Mouse (Mus musculus): ENCODE measurements around the gene F2. TPM values are rescaled to one million over a fixed set of nuclear protein-coding genes. Genes with fewer than 3 reads are reported as not detected.

Gene F2
- polyA plus RNA-seq, 1 experiment from 2014 or later, result 1.1 TPM

- Histone ChIP-seq H3K4me1 (no peaks in the 10 kb centered on the region), H3K9ac (no peak overlapping the region), H3K9me3 (no peaks in the 10 kb centered on the region), H3K4me3 (no peak overlapping the region), H3K27me3 (no peaks in the 10 kb centered on the region), H3K4me2 (replicated peaks) (no peak overlapping the region), H3K36me3 (peaks cover 96% of the 10 kb centered on the region), H3K27ac (no peak overlapping the region)
- no peak for ATAC-seq (ENCODE audit: low FRiP score, low read depth)
- WGBS, result 91% methylated on average over 8 of the region's 8 CpGs
Observed at GRCm38 (mm10) chr2:91659657-91660056, 23.4 kb upstream of the F2 start.

- no peaks in the 10 kb centered on the region for H3K4me1 ChIP-seq
- 66% methylated on average over 8 of the region's 8 CpGs for WGBS
- H3K27me3 ChIP-seq, result no peaks in the 10 kb centered on the region
- no peak overlapping the region for H3K4me2 ChIP-seq (replicated peaks)
- no peaks in the 10 kb centered on the region for H3K9me3 ChIP-seq
- H3K4me3 ChIP-seq, result no peak overlapping the region
- H3K27ac ChIP-seq, result no peak overlapping the region
- no peak overlapping the region for H3K9ac ChIP-seq
- no peak for ATAC-seq (ENCODE audit: low FRiP score, low read depth)
- H3K36me3 ChIP-seq, result peaks cover 84% of the 10 kb centered on the region
Observed at GRCm38 (mm10) chr2:91656774-91657173, 20.6 kb upstream of the F2 start.

GRCm38 (mm10) chr2:91655827-91656226, 19.6 kb upstream of the F2 start:
- no peaks in the 10 kb centered on the region for H3K9me3 ChIP-seq
- 63% methylated on average over 6 of the region's 6 CpGs for WGBS
- H3K36me3 ChIP-seq, result peaks cover 77% of the 10 kb centered on the region

GRCm38 (mm10) chr2:91655388-91655787, 19.2 kb upstream of the F2 start:
- Histone ChIP-seq H3K27me3 (no peaks in the 10 kb centered on the region), H3K36me3 (peaks cover 75% of the 10 kb centered on the region), H3K27ac (no peak overlapping the region), H3K9ac (no peak overlapping the region), H3K4me1 (peaks cover 8% of the 10 kb centered on the region), H3K4me3 (no peak overlapping the region), H3K9me3 (no peaks in the 10 kb centered on the region), H3K4me2 (replicated peaks) (no peak overlapping the region)
- no peak for ATAC-seq (ENCODE audit: low FRiP score, low read depth)
- 90% methylated on average over 5 of the region's 5 CpGs for WGBS

More at GRCm38 (mm10) chr2:91655827-91656226, 19.6 kb upstream of the F2 start:
- ATAC-seq (ENCODE audit: low FRiP score, low read depth), result no peak
- Histone ChIP-seq H3K4me1 (peaks cover 4% of the 10 kb centered on the region), H3K9ac (no peak overlapping the region), H3K4me2 (replicated peaks) (no peak overlapping the region), H3K27me3 (no peaks in the 10 kb centered on the region), H3K4me3 (no peak overlapping the region), H3K27ac (no peak overlapping the region)

GRCm38 (mm10) chr2:91652863-91653262, 16.6 kb upstream of the F2 start:
- Histone ChIP-seq H3K36me3 (peaks cover 52% of the 10 kb centered on the region), H3K27me3 (no peaks in the 10 kb centered on the region), H3K9me3 (no peaks in the 10 kb centered on the region), H3K4me3 (no peak overlapping the region), H3K4me1 (peaks cover 17% of the 10 kb centered on the region), H3K9ac (0 out of 2 replicates have a peak overlapping the region, but pooled peaks have one; percentile 4), H3K27ac (no peak overlapping the region), H3K4me2 (replicated peaks) (no peak overlapping the region)
- 57% methylated on average over 6 of the region's 6 CpGs for WGBS
- ATAC-seq (ENCODE audit: low FRiP score, low read depth), result no peak

- H3K4me1 ChIP-seq, result peaks cover 17% of the 10 kb centered on the region
- 90% methylated on average over 14 of the region's 14 CpGs for whole genome bisulfite sequencing
- no peak overlapping the region for H3K4me2 ChIP-seq (replicated peaks)
- H3K4me3 ChIP-seq, result no peak overlapping the region
- no peak for ATAC-seq (ENCODE audit: low FRiP score, low read depth)
- peaks cover 52% of the 10 kb centered on the region for H3K36me3 ChIP-seq
- H3K27ac ChIP-seq, result no peak overlapping the region
- H3K9me3 ChIP-seq, result no peaks in the 10 kb centered on the region
- H3K9ac ChIP-seq, result 0 out of 2 replicates have a peak overlapping the region, but pooled peaks have one; percentile 35
- no peaks in the 10 kb centered on the region for H3K27me3 ChIP-seq
Observed at GRCm38 (mm10) chr2:91651458-91652258, 15.4 kb upstream of the F2 start.

GRCm38 (mm10) chr2:91650360-91650995, 14.3 kb upstream of the F2 start:
- H3K36me3 ChIP-seq, result peaks cover 53% of the 10 kb centered on the region
- 13% methylated on average over 16 of the region's 16 CpGs for WGBS
- ATAC-seq (ENCODE audit: low FRiP score, low read depth), result peak; percentile 64
- peak overlapping the region; percentile 67 for H3K27ac ChIP-seq
- peak overlapping the region; percentile 95 for H3K4me3 ChIP-seq
- no peaks in the 10 kb centered on the region for H3K27me3 ChIP-seq
- H3K4me2 ChIP-seq (replicated peaks), result peak overlapping the region; percentile 96
- peaks cover 17% of the 10 kb centered on the region for H3K4me1 ChIP-seq
- peak overlapping the region; percentile 80 for H3K9ac ChIP-seq
- no peaks in the 10 kb centered on the region for H3K9me3 ChIP-seq

GRCm38 (mm10) chr2:91649553-91650359, 13.5 kb upstream of the F2 start, which contains the start of the genes Zfp408 and Arhgap1:
Gene Zfp408 (minus strand): TSS chr2:91649791.
Gene Arhgap1 (plus strand): TSS chr2:91649860.
- H3K4me2 ChIP-seq (replicated peaks), result peak within 1 kb of the TSS; percentile 96
- H3K36me3 ChIP-seq, result peaks cover 53% of the 10 kb centered on the region
- H3K9me3 ChIP-seq, result no peaks in the 10 kb centered on the region
- under 1% methylated on average over 44 of the region's 44 CpGs for WGBS
- H3K4me3 ChIP-seq, result peak within 1 kb of the TSS; percentile 95
- peak within 1 kb of the TSS; percentile 90 for H3K27ac ChIP-seq
- peaks cover 17% of the 10 kb centered on the region for H3K4me1 ChIP-seq
- no peaks in the 10 kb centered on the region for H3K27me3 ChIP-seq
- ATAC-seq (ENCODE audit: low FRiP score, low read depth), result peak; percentile 94
- H3K9ac ChIP-seq, result peak within 1 kb of the TSS; percentile 97

- 5% methylated on average over 15 of the region's 15 CpGs for WGBS
- H3K36me3 ChIP-seq, result peaks cover 53% of the 10 kb centered on the region
- 0 out of 2 replicates have a peak, but pooled peaks have one; percentile 0 for ATAC-seq (ENCODE audit: low FRiP score, low read depth)
Observed at GRCm38 (mm10) chr2:91649152-91649551, 12.9 kb upstream of the F2 start.

GRCm38 (mm10) chr2:91646733-91647132, 10.5 kb upstream of the F2 start:
- ATAC-seq (ENCODE audit: low FRiP score, low read depth), result no peak
- Histone ChIP-seq H3K27me3 (no peaks in the 10 kb centered on the region), H3K9me3 (no peaks in the 10 kb centered on the region), H3K9ac (no peak overlapping the region), H3K4me2 (replicated peaks) (no peak overlapping the region), H3K27ac (no peak overlapping the region), H3K36me3 (peaks cover 64% of the 10 kb centered on the region), H3K4me3 (no peak overlapping the region), H3K4me1 (peaks cover 17% of the 10 kb centered on the region)
- 17% methylated on average over 1 of the region's 1 CpGs for WGBS

More at GRCm38 (mm10) chr2:91649152-91649551, 12.9 kb upstream of the F2 start:
- H3K4me3 ChIP-seq, result peak overlapping the region; percentile 95
- no peaks in the 10 kb centered on the region for H3K27me3 ChIP-seq
- H3K9me3 ChIP-seq, result no peaks in the 10 kb centered on the region
- peak overlapping the region; percentile 96 for H3K4me2 ChIP-seq (replicated peaks)
- H3K27ac ChIP-seq, result peak overlapping the region; percentile 90; the same call in 1 of the 2 replicates
- H3K9ac ChIP-seq, result peak overlapping the region; percentile 97
- H3K4me1 ChIP-seq, result peaks cover 17% of the 10 kb centered on the region

GRCm38 (mm10) chr2:91645811-91646210, 9.6 kb upstream of the F2 start:
- H3K9me3 ChIP-seq, result no peaks in the 10 kb centered on the region
- H3K4me1 ChIP-seq, result peaks cover 14% of the 10 kb centered on the region
- WGBS, result 93% methylated on average over 11 of the region's 11 CpGs
- H3K4me3 ChIP-seq, result no peak overlapping the region
- no peak overlapping the region for H3K27ac ChIP-seq
- peaks cover 63% of the 10 kb centered on the region for H3K36me3 ChIP-seq
- no peaks in the 10 kb centered on the region for H3K27me3 ChIP-seq
- H3K4me2 ChIP-seq (replicated peaks), result no peak overlapping the region
- H3K9ac ChIP-seq, result no peak overlapping the region
- no peak for ATAC-seq (ENCODE audit: low FRiP score, low read depth)
